ENCODE assay signal across 9 mouse cellular contexts in genomic region chr1:97863140-97863539, GRCm38 (mm10).
A peak's percentile ranks its signal among the peaks of the same experiment; 100 is the strongest.
DNase-seq lines count a peak whose midpoint lies in the region; ATAC-seq lines count a peak whose summit lies in the region.
"Had no signal": no experiment of that assay in that cellular context is flagged by ENCODE, and none has a peak within 500 bp of the region (broad histone marks: within the 10 kb centered on the region; RNA-seq: fewer than 3 reads in every experiment).

No protein-coding gene starts in this region.

- peak overlapping the region; percentile 48 for H3K27ac ChIP-seq in hindbrain, embryonic 15.5 days (replicated peaks)
- no peak overlapping the region for H3K27ac ChIP-seq in liver, embryonic 12.5 days
- H3K27ac ChIP-seq: limb, embryonic 13.5 days had no signal

- no peak overlapping the region for H3K4me3 ChIP-seq in hindbrain, embryonic 15.5 days
- H3K4me3 ChIP-seq in liver, embryonic 12.5 days, result no peak overlapping the region
- H3K4me3 ChIP-seq: limb, embryonic 13.5 days had no signal

- peaks cover 11% of the 10 kb centered on the region; the same call in 1 of the 2 replicates for H3K4me1 ChIP-seq in hindbrain, embryonic 15.5 days (replicated peaks)
- no peaks in the 10 kb centered on the region for H3K4me1 ChIP-seq in liver, embryonic 12.5 days
- H3K4me1 ChIP-seq: limb, embryonic 13.5 days had no signal

- no peaks in the 10 kb centered on the region for H3K36me3 ChIP-seq in hindbrain, embryonic 15.5 days
- no peaks in the 10 kb centered on the region for H3K36me3 ChIP-seq in liver, embryonic 12.5 days
- H3K36me3 ChIP-seq: limb, embryonic 13.5 days had no signal

- H3K9ac ChIP-seq in hindbrain, embryonic 15.5 days, result no peak overlapping the region
- no peak overlapping the region for H3K9ac ChIP-seq in liver, embryonic 12.5 days
- H3K9ac ChIP-seq: limb, embryonic 13.5 days had no signal

- DNase-seq in kidney, postnatal 10 days, result peak; percentile 21
- DNase-seq in kidney, adult 8-10 months, result no peak
- peak; percentile 85 to 97 for DNase-seq in left cerebral cortex, postnatal 25 days (ENCODE audit: low spot score in 2 of 2)
- peak; percentile 84 for DNase-seq in right cerebral cortex, postnatal 25 days
- DNase-seq in lung, adult 18-20 months, result no peak
- no peak for DNase-seq in lung, postnatal 10 days

- ATAC-seq in hindbrain, embryonic 15.5 days (ENCODE audit: low FRiP score, low read depth), result peak; percentile 79
- no peak for ATAC-seq in liver, embryonic 12.5 days

- 12% methylated on average over 9 of the region's 9 CpGs for WGBS in hindbrain, embryonic 15.5 days
- WGBS in liver, embryonic 12.5 days (ENCODE audit: insufficient replicate concordance), result 86% methylated on average over 9 of the region's 9 CpGs

- intact Hi-C loops in left cerebral cortex, postnatal 25 days (cut with DNase I), result loop anchor here (5.0 kb wide), 2 partner anchors 99 to 329 kb away; no protein-coding TSS in a partner anchor

- no peaks in the 10 kb centered on the region for H3K27me3 ChIP-seq in hindbrain, embryonic 15.5 days
- no peaks in the 10 kb centered on the region for H3K27me3 ChIP-seq in liver, embryonic 12.5 days (replicated peaks)
- H3K27me3 ChIP-seq: limb, embryonic 13.5 days had no signal

- H3K4me2 ChIP-seq in hindbrain, embryonic 15.5 days, result peak overlapping the region; percentile 11; the same call in 1 of the 2 replicates
- no peak overlapping the region for H3K4me2 ChIP-seq in liver, embryonic 12.5 days
- H3K4me2 ChIP-seq: limb, embryonic 13.5 days had no signal

- H3K9me3 ChIP-seq in hindbrain, embryonic 15.5 days, result no peaks in the 10 kb centered on the region
- H3K9me3 ChIP-seq in liver, embryonic 12.5 days (replicated peaks), result no peaks in the 10 kb centered on the region
- H3K9me3 ChIP-seq: limb, embryonic 13.5 days had no signal

Comparison
In these comparisons a context has a peak if more than half of its experiments do, and no peak if none do; other contexts are left out.
1. DNase-seq: peak in kidney, postnatal 10 days (single experiment), left cerebral cortex, postnatal 25 days (2 of 2) and right cerebral cortex, postnatal 25 days (single experiment); none in kidney, adult 8-10 months (0 of 2), lung, adult 18-20 months (0 of 2) and lung, postnatal 10 days (single experiment).